Mouse (Mus musculus) stomach, embryonic 14.5 days (tissue): ENCODE measurements around the gene Hist1h4f. TPM values are rescaled to one million over a fixed set of nuclear protein-coding genes. Genes with fewer than 3 reads are reported as not detected.
"Not testable (repeated sequence)": the region's sequence is repeated elsewhere in the genome, so short reads cannot be mapped to it uniquely, and the experiment has no call there.

Source experiments
- ATAC-seq: fragments of 200-750 bp; cut with Nextera tagmentation; 2 replicates; pipeline ENCODE4 v1.8.0; 2017; ENCODE audit warnings: low read depth, moderate TSS enrichment; ENCODE audit not compliant: insufficient number of reproducible peaks, insufficient read depth, low FRiP score
- H3K27ac ChIP-seq: fragments of 300-500 bp; sonication (generic); 2 replicates; pipeline ENCODE4 v1.5.1; 2014; ENCODE audit warnings: mild to moderate bottlenecking, low read length, moderate library complexity, mixed read lengths
- H3K27me3 ChIP-seq: fragments of 300-500 bp; sonication (generic); 2 replicates; pipeline ENCODE4 v1.6.1; 2014; ENCODE audit warnings: low read length, control low read depth, mixed read lengths; ENCODE audit not compliant: control insufficient read depth, insufficient read depth
- H3K36me3 ChIP-seq: fragments of 300-500 bp; sonication (generic); 2 replicates; pipeline ENCODE4 v1.6.1; 2014; ENCODE audit warnings: mild to moderate bottlenecking, control low read depth, low read length, moderate library complexity, mixed read lengths; ENCODE audit not compliant: control insufficient read depth, insufficient read depth
- H3K4me1 ChIP-seq: fragments of 300-500 bp; sonication (generic); 2 replicates; pipeline ENCODE4 v1.6.1; 2014; ENCODE audit warnings: low read length, control low read depth, mixed read lengths; ENCODE audit not compliant: control insufficient read depth, insufficient read depth
- H3K4me2 ChIP-seq: fragments of 300-500 bp; sonication (generic); replicated peaks from 2 replicates; pipeline ENCODE4 v1.6.1; 2014; ENCODE audit warnings: low read depth, low read length, control low read depth
- H3K4me3 ChIP-seq: fragments of 300-500 bp; sonication (generic); 2 replicates; pipeline ENCODE4 v1.5.1; 2014; ENCODE audit warnings: low read depth, low read length, control low read depth
- H3K9ac ChIP-seq: fragments of 300-500 bp; sonication (generic); replicated peaks from 2 replicates; pipeline ENCODE4 v1.6.1; 2014; ENCODE audit warnings: low read depth, mild to moderate bottlenecking, control low read depth, low read length, moderate library complexity, mixed read lengths
- H3K9me3 ChIP-seq: fragments of 300-500 bp; sonication (generic); 2 replicates; pipeline ENCODE4 v1.6.1; 2016; ENCODE audit warnings: low read depth, low read length, control low read depth; ENCODE audit not compliant: control insufficient read depth
- WGBS: fragments of 180-500 bp; shearing (Covaris S2); extraction: QIAGEN DNeasy Blood & Tissue Kit; methylation state at CpG from one replicate; pipeline ENCODE4 v1.1.7; 2014; 5-methylcytosine and 5-hydroxymethylcytosine counted together
- polyA plus RNA-seq: library from polyadenylated mRNA; unstranded; fragments of >200 nt; fragmentation: Nextera tagmentation; extraction: Ambion mirVana; gene quantifications from 2 replicates; pipeline ENCODE4 v1.2.1, GENCODE M21; 2014

Gene Hist1h4f
- polyA plus RNA-seq, 1 experiment from 2014 or later, result 1.8 TPM

- peak within 1 kb of the TSS; percentile 47 for H3K4me3 ChIP-seq
- H3K4me2 ChIP-seq, result peak within 1 kb of the TSS; percentile 83
- H3K4me1 ChIP-seq, result peaks cover 28% of the 10 kb centered on the region; the same call in 1 of the 2 replicates
- under 1% methylated on average over 43 of the region's 43 CpGs for WGBS
- no peaks in the 10 kb centered on the region for H3K9me3 ChIP-seq
- peak within 1 kb of the TSS; percentile 68 for H3K9ac ChIP-seq
- ATAC-seq, result peak; percentile 88
- no peaks in the 10 kb centered on the region for H3K27me3 ChIP-seq
- H3K27ac ChIP-seq, result peak within 1 kb of the TSS; percentile 96
- no peaks in the 10 kb centered on the region for H3K36me3 ChIP-seq
These were observed 30.2 kb upstream of the Hist1h4f start, which contains the start of gene Hist1h4d for GRCm38 (mm10) chr13:23581408-23582218. Hist1h4d (plus strand) TSS chr13:23581598.

GRCm38 (mm10) chr13:23577835-23578234, 26.4 kb upstream of the Hist1h4f start:
- peaks cover 20% of the 10 kb centered on the region; the same call in 1 of the 2 replicates for H3K4me1 ChIP-seq
- no peak overlapping the region for H3K9ac ChIP-seq
- H3K36me3 ChIP-seq, result no peaks in the 10 kb centered on the region
- 88% methylated on average over 1 of the region's 1 CpGs for WGBS
- no peak overlapping the region for H3K4me2 ChIP-seq
- H3K27ac ChIP-seq, result no peak overlapping the region
- no peak for ATAC-seq
- no peaks in the 10 kb centered on the region for H3K9me3 ChIP-seq
- no peak overlapping the region for H3K4me3 ChIP-seq
- H3K27me3 ChIP-seq, result no peaks in the 10 kb centered on the region

- Histone ChIP-seq H3K4me3 (peak overlapping the region; percentile 42), H3K27me3 (no peaks in the 10 kb centered on the region), H3K36me3 (no peaks in the 10 kb centered on the region), H3K4me2 (peak overlapping the region; percentile 60), H3K27ac (peak overlapping the region; percentile 84), H3K9me3 (no peaks in the 10 kb centered on the region), H3K9ac (peak overlapping the region; percentile 69), H3K4me1 (peaks cover 12% of the 10 kb centered on the region; the same call in 1 of the 2 replicates)
- ATAC-seq, result no peak
- 33% methylated on average over 6 of the region's 6 CpGs for WGBS
These were observed 25.6 kb upstream of the Hist1h4f start for GRCm38 (mm10) chr13:23576906-23577639.

- Histone ChIP-seq H3K27ac (peak overlapping the region; percentile 84), H3K9me3 (no peaks in the 10 kb centered on the region), H3K4me2 (peak overlapping the region; percentile 60), H3K36me3 (no peaks in the 10 kb centered on the region), H3K4me3 (peak overlapping the region; percentile 42), H3K4me1 (peaks cover 10% of the 10 kb centered on the region; the same call in 1 of the 2 replicates), H3K9ac (peak overlapping the region; percentile 69), H3K27me3 (no peaks in the 10 kb centered on the region)
- WGBS, result 4% methylated on average over 7 of the region's 7 CpGs
- no peak for ATAC-seq
These were observed 25.0 kb upstream of the Hist1h4f start for GRCm38 (mm10) chr13:23576351-23576881.

DNA sequence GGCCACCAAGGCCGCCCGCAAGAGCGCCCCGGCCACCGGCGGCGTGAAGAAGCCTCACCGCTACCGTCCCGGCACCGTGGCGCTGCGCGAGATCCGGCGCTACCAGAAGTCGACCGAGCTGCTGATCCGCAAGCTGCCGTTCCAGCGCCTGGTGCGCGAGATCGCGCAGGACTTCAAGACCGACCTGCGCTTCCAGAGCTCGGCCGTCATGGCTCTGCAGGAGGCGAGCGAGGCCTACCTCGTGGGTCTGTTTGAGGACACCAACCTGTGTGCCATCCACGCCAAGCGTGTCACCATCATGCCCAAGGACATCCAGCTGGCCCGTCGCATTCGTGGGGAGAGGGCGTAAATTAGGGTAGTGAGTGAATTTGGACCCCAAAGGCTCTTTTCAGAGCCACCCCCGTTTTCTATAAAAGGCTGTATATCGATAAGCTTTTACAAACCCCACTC, 24.4 kb upstream of the Hist1h4f start:
- Histone ChIP-seq H3K4me1 (peaks cover 10% of the 10 kb centered on the region; the same call in 1 of the 2 replicates), H3K4me2 (peak overlapping the region; percentile 60), H3K9ac (peak overlapping the region; percentile 69), H3K4me3 (peak overlapping the region; percentile 42), H3K27ac (peak overlapping the region; percentile 84)
- not testable (repeated sequence) for H3K27me3 ChIP-seq, ATAC-seq, H3K9me3 ChIP-seq, H3K36me3 ChIP-seq
- WGBS, result 1% methylated on average over 8 of the region's 40 CpGs

GRCm38 (mm10) chr13:23575271-23575851, 23.9 kb upstream of the Hist1h4f start, which contains the start of gene Hist1h3d:
Hist1h3d (plus strand) TSS chr13:23575763.
- peak within 1 kb of the TSS; percentile 42 for H3K4me3 ChIP-seq
- H3K27ac ChIP-seq, result peak within 1 kb of the TSS; percentile 89
- ATAC-seq, result peak; percentile 66
- peak within 1 kb of the TSS; percentile 60 for H3K4me2 ChIP-seq
- no peaks in the 10 kb centered on the region for H3K27me3 ChIP-seq
- under 1% methylated on average over 18 of the region's 18 CpGs for WGBS
- peaks cover 7% of the 10 kb centered on the region; the same call in 1 of the 2 replicates for H3K4me1 ChIP-seq
- H3K36me3 ChIP-seq, result no peaks in the 10 kb centered on the region
- H3K9ac ChIP-seq, result peak within 1 kb of the TSS; percentile 69
- no peaks in the 10 kb centered on the region for H3K9me3 ChIP-seq

DNA sequence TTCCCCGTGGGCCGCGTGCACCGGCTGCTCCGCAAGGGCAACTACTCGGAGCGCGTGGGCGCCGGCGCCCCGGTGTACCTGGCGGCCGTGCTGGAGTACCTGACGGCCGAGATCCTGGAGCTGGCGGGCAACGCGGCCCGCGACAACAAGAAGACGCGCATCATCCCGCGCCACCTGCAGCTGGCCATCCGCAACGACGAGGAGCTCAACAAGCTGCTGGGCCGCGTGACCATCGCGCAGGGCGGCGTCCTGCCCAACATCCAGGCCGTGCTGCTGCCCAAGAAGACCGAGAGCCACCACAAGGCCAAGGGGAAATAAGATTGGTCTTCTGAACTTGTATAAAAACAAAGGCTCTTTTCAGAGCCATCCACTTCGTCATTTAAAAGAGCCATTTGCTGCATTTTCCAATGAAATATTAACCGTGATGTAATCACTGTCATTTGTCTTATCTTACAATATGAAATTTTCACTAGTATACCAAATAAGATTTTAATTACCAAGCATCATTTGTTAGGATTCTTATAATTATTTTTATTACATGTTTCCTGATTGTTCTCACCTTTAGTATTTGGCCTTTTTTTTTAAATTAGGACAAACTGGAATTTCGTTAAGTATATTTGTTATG, 23.2 kb upstream of the Hist1h4f start:
- Histone ChIP-seq H3K4me2 (peak overlapping the region; percentile 60), H3K27ac (peak overlapping the region; percentile 94), H3K9ac (peak overlapping the region; percentile 42; the same call in 1 of the 2 replicates), H3K4me3 (peak overlapping the region; percentile 42)
- not testable (repeated sequence) for H3K4me1 ChIP-seq, H3K9me3 ChIP-seq, H3K36me3 ChIP-seq, H3K27me3 ChIP-seq, ATAC-seq
- 0% methylated on average over 5 of the region's 39 CpGs for WGBS
